Mouse (Mus musculus) E14TG2a.4 (cell line): ENCODE measurements around the gene 9930104L06Rik.

Source experiments
- CTCF ChIP-seq: conservative IDR thresholded peaks from 2 replicates; pipeline ENCODE4 v1.5.1; 2014; ENCODE audit warnings: low read length
- NANOG ChIP-seq: IDR thresholded peaks from 2 replicates; pipeline ENCODE4 v1.6.1; 2014; ENCODE audit warnings: borderline replicate concordance, low read length, mixed read lengths
- POU5F1 ChIP-seq: IDR thresholded peaks from 2 replicates; pipeline ENCODE4 v1.6.1; 2014; ENCODE audit warnings: low read length, borderline replicate concordance

DNA sequence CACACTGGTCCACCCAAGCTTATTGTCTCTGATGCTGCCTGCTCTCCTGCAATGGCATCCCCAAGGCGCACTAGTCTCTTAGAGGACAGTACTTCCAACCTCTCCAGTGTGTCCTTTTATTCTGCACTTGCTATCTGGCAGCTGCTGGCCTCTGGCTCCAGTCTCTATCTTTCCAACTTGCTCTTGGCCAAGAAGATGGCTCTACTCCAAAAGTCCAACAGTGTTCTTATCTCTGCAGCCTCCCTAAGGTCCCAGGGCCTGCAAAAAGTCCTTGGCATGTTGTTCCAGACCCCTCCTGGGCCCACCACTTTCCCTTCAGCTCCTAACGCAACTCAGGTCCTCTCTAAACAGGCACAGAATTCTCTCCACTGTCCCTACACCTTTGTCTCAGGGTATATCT is 20.4 kb downstream of the 9930104L06Rik start:
- TF ChIP-seq CTCF (no peak), NANOG (no peak), POU5F1 (no peak)
